12 mouse cellular contexts compared by ENCODE assay signal in genomic region chr1:90111198-90111839, GRCm38 (mm10). TPM values are rescaled to one million over a fixed set of nuclear protein-coding genes. Genes with fewer than 3 reads are reported as not detected.
DNase-seq lines count a peak whose midpoint lies in the region; ATAC-seq lines count a peak whose summit lies in the region.
"Had no signal": no experiment of that assay in that cellular context is flagged by ENCODE, and none has a peak within 500 bp of the region (broad histone marks: within the 10 kb centered on the region; RNA-seq: fewer than 3 reads in every experiment).

No protein-coding gene starts in this region.

- no peaks in the 10 kb centered on the region for H3K36me3 ChIP-seq in heart, embryonic 15.5 days
- no peaks in the 10 kb centered on the region for H3K36me3 ChIP-seq in kidney, embryonic 14.5 days (ENCODE audit: control insufficient read depth, insufficient read depth, low read length)
- H3K36me3 ChIP-seq: liver, embryonic 15.5 days had no signal

- no peak overlapping the region for H3K9ac ChIP-seq in heart, embryonic 15.5 days
- H3K9ac ChIP-seq in kidney, embryonic 14.5 days (ENCODE audit: low read depth, low read length) = no peak overlapping the region
- H3K9ac ChIP-seq: liver, embryonic 15.5 days had no signal

- H3K27me3 ChIP-seq in heart, embryonic 15.5 days = no peaks in the 10 kb centered on the region
- peaks cover 3% of the 10 kb centered on the region; the same call in 1 of the 2 replicates for H3K27me3 ChIP-seq in kidney, embryonic 14.5 days (ENCODE audit: control insufficient read depth, insufficient read depth, low read length)
- H3K27me3 ChIP-seq: liver, embryonic 15.5 days had no signal

- no peak overlapping the region for H3K27ac ChIP-seq in heart, embryonic 15.5 days
- H3K27ac ChIP-seq in kidney, embryonic 14.5 days (ENCODE audit: low read depth, low read length) = no peak overlapping the region
- H3K27ac ChIP-seq: liver, embryonic 15.5 days had no signal

- H3K4me2 ChIP-seq in heart, embryonic 15.5 days = no peak overlapping the region
- H3K4me2 ChIP-seq in kidney, embryonic 14.5 days (replicated peaks; ENCODE audit: low read depth, low read length) = no peak overlapping the region
- H3K4me2 ChIP-seq: liver, embryonic 15.5 days had no signal

- peak; percentile 43; the same call in 1 of the 2 replicates for ATAC-seq in heart, embryonic 15.5 days (replicated peaks; ENCODE audit: insufficient number of reproducible peaks, insufficient read depth, low FRiP score, low read depth)
- ATAC-seq in kidney, embryonic 14.5 days (ENCODE audit: low FRiP score, low TSS enrichment) = peak; percentile 43; the same call in 1 of the 2 replicates

- H3K4me1 ChIP-seq in heart, embryonic 15.5 days (replicated peaks) = no peaks in the 10 kb centered on the region
- H3K4me1 ChIP-seq in kidney, embryonic 14.5 days (ENCODE audit: control insufficient read depth, insufficient read depth, low read length) = 0 out of 2 replicates have a peak, but pooled peaks cover 3% of the 10 kb centered on the region
- H3K4me1 ChIP-seq: liver, embryonic 15.5 days had no signal

- WGBS in heart, embryonic 15.5 days = 39% methylated on average over 2 of the region's 2 CpGs
- WGBS in kidney, embryonic 14.5 days = 38% methylated on average over 2 of the region's 2 CpGs

- intact Hi-C loops in heart, postnatal 36 days (cut with DNase I) = no loop called here

- no peaks in the 10 kb centered on the region for H3K9me3 ChIP-seq in heart, embryonic 15.5 days (replicated peaks)
- no peaks in the 10 kb centered on the region for H3K9me3 ChIP-seq in kidney, embryonic 14.5 days (ENCODE audit: control insufficient read depth, low read length)
- H3K9me3 ChIP-seq: liver, embryonic 15.5 days had no signal

- DNase-seq in heart, postnatal 36 days = no peak
- DNase-seq in urinary bladder, postnatal 14 days (ENCODE audit: low spot score) = peak; percentile 45
- no peak for DNase-seq in urinary bladder, adult 2 months (ENCODE audit: low spot score)
- no peak for DNase-seq in embryo, embryonic 9.5 days (ENCODE audit: extremely low spot score)
- DNase-seq in spleen, postnatal 14 days (ENCODE audit: low spot score in 2 of 2) = no peak
- DNase-seq in cerebellum, adult 9-10 months = no peak
- DNase-seq: cerebellum, adult 8-10 months had no signal

- H3K4me3 ChIP-seq in heart, embryonic 15.5 days = no peak overlapping the region
- no peak overlapping the region for H3K4me3 ChIP-seq in kidney, embryonic 14.5 days (ENCODE audit: low read length)
- H3K4me3 ChIP-seq: liver, embryonic 15.5 days; myocyte had no signal

RNA-seq across cellular contexts. Expression of gene Iqca, which starts 41.9 kb away (rescaled TPM):
- 0.15 TPM in 1 of 2 replicates, not detected in the other for polyA plus RNA-seq in heart, embryonic 15.5 days (2015; fragmentation: Nextera tagmentation; extraction: Ambion mirVana)
- not detected for total RNA-seq in heart, postnatal 36 days (2021)
- 0.09 TPM in 1 of 2 replicates, not detected in the other for polyA plus RNA-seq in urinary bladder, adult 2 months (2012; rRNA removed)
- 0.27 and 0.31 TPM in 2 replicates for polyA plus RNA-seq in kidney, embryonic 14.5 days (2014; fragmentation: Nextera tagmentation; extraction: Ambion mirVana)
- total RNA-seq: adrenal gland, adult 18-20 months had no signal
